Mouse (Mus musculus) stomach, embryonic 14.5 days (tissue): ENCODE results near the gene Tmem184a. TPM values are rescaled to one million over a fixed set of nuclear protein-coding genes. Genes with fewer than 3 reads are reported as not detected.

Experiments
- ATAC-seq: fragments of 200-750 bp; cut with Nextera tagmentation; 2 replicates; pipeline ENCODE4 v1.8.0; 2017; ENCODE audit warnings: low read depth, moderate TSS enrichment; ENCODE audit not compliant: insufficient number of reproducible peaks, insufficient read depth, low FRiP score
- H3K27ac ChIP-seq: fragments of 300-500 bp; sonication (generic); 2 replicates; pipeline ENCODE4 v1.5.1; 2014; ENCODE audit warnings: mild to moderate bottlenecking, low read length, moderate library complexity, mixed read lengths
- H3K27me3 ChIP-seq: fragments of 300-500 bp; sonication (generic); 2 replicates; pipeline ENCODE4 v1.6.1; 2014; ENCODE audit warnings: low read length, control low read depth, mixed read lengths; ENCODE audit not compliant: control insufficient read depth, insufficient read depth
- H3K36me3 ChIP-seq: fragments of 300-500 bp; sonication (generic); 2 replicates; pipeline ENCODE4 v1.6.1; 2014; ENCODE audit warnings: mild to moderate bottlenecking, control low read depth, low read length, moderate library complexity, mixed read lengths; ENCODE audit not compliant: control insufficient read depth, insufficient read depth
- H3K4me1 ChIP-seq: fragments of 300-500 bp; sonication (generic); 2 replicates; pipeline ENCODE4 v1.6.1; 2014; ENCODE audit warnings: low read length, control low read depth, mixed read lengths; ENCODE audit not compliant: control insufficient read depth, insufficient read depth
- H3K4me2 ChIP-seq: fragments of 300-500 bp; sonication (generic); replicated peaks from 2 replicates; pipeline ENCODE4 v1.6.1; 2014; ENCODE audit warnings: low read depth, low read length, control low read depth
- H3K4me3 ChIP-seq: fragments of 300-500 bp; sonication (generic); 2 replicates; pipeline ENCODE4 v1.5.1; 2014; ENCODE audit warnings: low read depth, low read length, control low read depth
- H3K9ac ChIP-seq: fragments of 300-500 bp; sonication (generic); replicated peaks from 2 replicates; pipeline ENCODE4 v1.6.1; 2014; ENCODE audit warnings: low read depth, mild to moderate bottlenecking, control low read depth, low read length, moderate library complexity, mixed read lengths
- H3K9me3 ChIP-seq: fragments of 300-500 bp; sonication (generic); 2 replicates; pipeline ENCODE4 v1.6.1; 2016; ENCODE audit warnings: low read depth, low read length, control low read depth; ENCODE audit not compliant: control insufficient read depth
- WGBS: fragments of 180-500 bp; shearing (Covaris S2); extraction: QIAGEN DNeasy Blood & Tissue Kit; methylation state at CpG from one replicate; pipeline ENCODE4 v1.1.7; 2014; 5-methylcytosine and 5-hydroxymethylcytosine counted together
- polyA plus RNA-seq: library from polyadenylated mRNA; unstranded; fragments of >200 nt; fragmentation: Nextera tagmentation; extraction: Ambion mirVana; gene quantifications from 2 replicates; pipeline ENCODE4 v1.2.1, GENCODE M21; 2014

Gene Tmem184a
- polyA plus RNA-seq, 1 experiment from 2014 or later = 9.0 TPM

DNA sequence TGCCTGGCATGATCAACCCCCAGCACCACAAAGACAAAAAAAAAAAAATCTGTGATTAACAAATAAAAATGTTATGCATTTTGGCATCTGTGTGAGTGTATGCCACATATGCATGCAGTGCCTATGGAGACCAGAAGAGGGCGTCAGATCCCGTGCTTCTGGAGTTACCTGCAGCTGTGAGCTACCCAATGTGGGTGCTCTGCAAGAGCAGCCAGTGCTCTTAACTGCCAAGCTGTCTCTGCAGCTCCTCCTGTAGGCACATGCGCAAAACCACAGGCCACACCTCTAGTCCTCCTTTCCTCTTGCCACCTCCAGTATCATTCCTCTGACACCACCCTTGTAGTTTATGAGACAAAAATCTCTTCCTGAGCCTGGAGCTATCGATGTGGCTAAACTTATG lies 10.3 kb downstream of the Tmem184a start:
- no peak for ATAC-seq
- no peak overlapping the region for H3K4me2 ChIP-seq
- H3K4me1 ChIP-seq = no peaks in the 10 kb centered on the region
- 0 out of 2 replicates have a peak, but pooled peaks cover 3% of the 10 kb centered on the region for H3K27me3 ChIP-seq
- H3K27ac ChIP-seq = no peak overlapping the region
- 64% methylated on average over 4 of the region's 4 CpGs for WGBS
- no peak overlapping the region for H3K9ac ChIP-seq
- no peaks in the 10 kb centered on the region; the same call in 1 of the 2 replicates for H3K36me3 ChIP-seq
- H3K9me3 ChIP-seq = no peaks in the 10 kb centered on the region
- no peak overlapping the region for H3K4me3 ChIP-seq

DNA sequence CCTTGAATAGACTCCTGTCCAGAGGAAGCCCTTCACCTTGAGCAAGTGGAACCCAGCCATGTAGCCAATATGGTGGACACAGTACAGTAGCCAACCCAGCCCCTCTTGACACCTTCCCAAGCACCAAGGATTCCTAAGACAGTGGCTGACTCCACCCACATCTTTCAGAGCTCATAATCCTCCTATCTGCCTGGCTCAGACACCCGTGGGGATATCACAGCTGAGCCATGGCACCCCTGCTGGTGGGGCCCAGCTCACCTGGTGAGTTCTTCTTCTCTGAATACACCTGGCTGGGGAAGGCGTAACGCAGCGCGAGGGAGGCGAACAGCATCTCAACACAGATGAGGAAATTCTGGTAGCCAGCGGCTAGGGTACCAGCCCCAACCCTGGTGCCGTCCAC lies 13.8 kb downstream of the Tmem184a start:
- Histone ChIP-seq H3K36me3 (peaks cover 2% of the 10 kb centered on the region), H3K27ac (no peak overlapping the region), H3K4me1 (peaks cover 6% of the 10 kb centered on the region; the same call in 1 of the 2 replicates), H3K27me3 (no peaks in the 10 kb centered on the region), H3K9me3 (no peaks in the 10 kb centered on the region), H3K9ac (no peak overlapping the region), H3K4me3 (no peak overlapping the region), H3K4me2 (no peak overlapping the region)
- 86% methylated on average over 8 of the region's 8 CpGs for WGBS
- ATAC-seq = no peak

GRCm38 (mm10) chr5:139804573-139805111 lies 15.1 kb downstream of the Tmem184a start:
- ATAC-seq = peak; percentile 16; the same call in 1 of the 2 replicates
- 89% methylated on average over 11 of the region's 11 CpGs for WGBS

DNA sequence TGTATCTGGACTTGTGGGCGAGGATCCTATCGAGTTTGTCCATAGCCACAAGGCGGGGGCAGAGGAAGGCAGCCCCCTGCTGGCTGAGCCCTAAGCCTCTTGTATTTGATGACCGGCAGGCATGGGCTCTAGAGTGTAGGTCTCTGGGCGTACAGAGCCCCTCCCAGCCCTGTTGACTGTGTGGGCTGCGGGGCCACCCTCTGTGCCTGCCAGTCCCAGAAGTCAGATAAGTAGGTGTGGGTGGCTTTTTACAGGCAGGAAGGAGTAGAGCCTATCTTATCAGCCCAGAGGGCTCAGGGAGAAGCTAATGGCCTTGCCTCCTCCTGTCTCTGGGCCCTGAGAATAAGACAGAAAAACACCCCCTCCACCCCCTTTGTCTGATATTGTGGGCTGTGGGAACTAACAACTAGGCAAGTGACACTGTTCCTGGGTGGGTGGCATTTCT lies 15.6 kb downstream of the Tmem184a start:
- H3K36me3 ChIP-seq = peaks cover 13% of the 10 kb centered on the region
- peak; percentile 90 for ATAC-seq
- 14% methylated on average over 6 of the region's 6 CpGs for WGBS

More at GRCm38 (mm10) chr5:139804573-139805111, 15.1 kb downstream of the Tmem184a start:
- Histone ChIP-seq H3K9me3 (no peaks in the 10 kb centered on the region), H3K36me3 (peaks cover 13% of the 10 kb centered on the region), H3K27me3 (no peaks in the 10 kb centered on the region), H3K9ac (no peak overlapping the region), H3K27ac (no peak overlapping the region), H3K4me3 (no peak overlapping the region), H3K4me2 (no peak overlapping the region), H3K4me1 (peaks cover 6% of the 10 kb centered on the region; the same call in 1 of the 2 replicates)

DNA sequence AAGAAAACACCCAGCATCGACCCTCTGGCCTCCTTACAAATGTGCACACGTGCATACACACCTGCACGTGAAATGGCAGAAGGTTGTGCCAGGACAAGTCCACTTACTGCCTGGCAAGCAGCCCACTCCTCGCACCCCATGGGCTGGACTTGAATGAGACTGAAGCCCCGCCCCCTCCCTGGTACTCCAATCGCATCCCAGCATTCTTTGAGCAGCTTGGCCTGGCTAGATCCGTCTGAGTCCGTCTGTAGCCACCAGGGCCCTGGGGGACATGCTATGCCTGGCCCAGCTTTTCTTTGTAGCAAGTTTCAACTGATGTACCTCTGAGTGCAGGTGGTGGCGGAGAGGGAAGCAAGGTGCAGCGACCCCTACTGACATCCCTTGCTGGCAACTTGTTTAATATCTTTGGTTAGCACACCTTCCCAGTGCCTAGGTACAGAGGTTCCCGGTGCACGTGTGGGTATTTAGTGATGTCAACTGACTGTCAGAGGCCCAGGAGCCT lies 16.1 kb downstream of the Tmem184a start:
- peak; percentile 51; the same call in 1 of the 2 replicates for ATAC-seq
- peaks cover 6% of the 10 kb centered on the region; the same call in 1 of the 2 replicates for H3K4me1 ChIP-seq
- H3K9ac ChIP-seq = no peak overlapping the region
- no peak overlapping the region for H3K4me3 ChIP-seq
- H3K27me3 ChIP-seq = no peaks in the 10 kb centered on the region
- no peaks in the 10 kb centered on the region for H3K9me3 ChIP-seq
- WGBS = 10% methylated on average over 12 of the region's 12 CpGs
- H3K27ac ChIP-seq = peak overlapping the region; percentile 58; the same call in 1 of the 2 replicates
- peaks cover 13% of the 10 kb centered on the region for H3K36me3 ChIP-seq
- peak overlapping the region; percentile 18; the same call in 1 of the 2 replicates for H3K4me2 ChIP-seq

More for the DNA sequence above, 15.6 kb downstream of the Tmem184a start:
- H3K27me3 ChIP-seq = no peaks in the 10 kb centered on the region
- H3K4me3 ChIP-seq = no peak overlapping the region
- H3K27ac ChIP-seq = peak overlapping the region; percentile 58; the same call in 1 of the 2 replicates
- no peak overlapping the region for H3K9ac ChIP-seq
- peak overlapping the region; percentile 18; the same call in 1 of the 2 replicates for H3K4me2 ChIP-seq
- no peaks in the 10 kb centered on the region for H3K9me3 ChIP-seq
- H3K4me1 ChIP-seq = peaks cover 6% of the 10 kb centered on the region; the same call in 1 of the 2 replicates

- WGBS = 81% methylated on average over 8 of the region's 8 CpGs
- H3K9ac ChIP-seq = no peak overlapping the region
- H3K4me1 ChIP-seq = peaks cover 11% of the 10 kb centered on the region
- no peaks in the 10 kb centered on the region for H3K27me3 ChIP-seq
- no peak overlapping the region for H3K4me3 ChIP-seq
- H3K27ac ChIP-seq = no peak overlapping the region
- no peaks in the 10 kb centered on the region for H3K9me3 ChIP-seq
- peaks cover 13% of the 10 kb centered on the region for H3K36me3 ChIP-seq
- H3K4me2 ChIP-seq = no peak overlapping the region
- no peak for ATAC-seq
Observed at GRCm38 (mm10) chr5:139803165-139803564, 16.6 kb downstream of the Tmem184a start.

GRCm38 (mm10) chr5:139801880-139802279 lies 17.8 kb downstream of the Tmem184a start:
- Histone ChIP-seq H3K4me3 (no peak overlapping the region), H3K9me3 (no peaks in the 10 kb centered on the region), H3K27ac (no peak overlapping the region), H3K36me3 (peaks cover 13% of the 10 kb centered on the region), H3K9ac (no peak overlapping the region), H3K4me2 (no peak overlapping the region), H3K4me1 (peaks cover 24% of the 10 kb centered on the region), H3K27me3 (no peaks in the 10 kb centered on the region)
- WGBS = 91% methylated on average over 10 of the region's 10 CpGs
- no peak for ATAC-seq

- no peak for ATAC-seq
- peaks cover 30% of the 10 kb centered on the region for H3K4me1 ChIP-seq
- no peak overlapping the region for H3K4me2 ChIP-seq
- H3K9ac ChIP-seq = no peak overlapping the region
- H3K27me3 ChIP-seq = no peaks in the 10 kb centered on the region
- H3K36me3 ChIP-seq = peaks cover 13% of the 10 kb centered on the region
- H3K27ac ChIP-seq = no peak overlapping the region
- H3K9me3 ChIP-seq = no peaks in the 10 kb centered on the region
- H3K4me3 ChIP-seq = no peak overlapping the region
- WGBS = 91% methylated on average over 8 of the region's 8 CpGs
Observed at GRCm38 (mm10) chr5:139801231-139801630, 18.5 kb downstream of the Tmem184a start.
